22 mouse cellular contexts compared by ENCODE assay signal in the genomic region with DNA sequence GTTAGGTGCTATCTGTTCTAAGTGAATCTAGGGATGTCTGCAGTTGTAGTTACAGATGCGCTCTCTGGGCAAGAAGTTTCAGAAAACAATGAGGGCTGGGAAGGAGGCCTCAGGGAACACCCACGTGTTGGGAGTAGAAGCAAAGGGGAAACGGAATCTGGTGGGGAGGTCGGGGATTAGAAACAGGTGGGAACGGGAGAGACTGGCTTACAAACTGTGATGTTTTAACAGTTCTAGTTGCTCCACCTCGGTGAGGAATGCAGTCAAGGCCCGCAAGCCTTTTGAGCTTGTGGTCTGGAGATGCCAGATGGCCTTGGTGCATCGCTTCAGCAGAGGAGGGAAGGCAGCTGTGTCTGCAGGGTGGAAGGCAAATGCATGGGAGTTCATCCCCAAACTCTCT.
DNase-seq lines count a peak whose midpoint lies in the region; ATAC-seq lines count a peak whose summit lies in the region.
"Had no signal": no experiment of that assay in that cellular context is flagged by ENCODE, and none has a peak within 500 bp of the region (broad histone marks: within the 10 kb centered on the region; RNA-seq: fewer than 3 reads in every experiment).

No protein-coding gene starts in this region.

- no peaks in the 10 kb centered on the region for H3K9me3 ChIP-seq in limb, embryonic 11.5 days (ENCODE audit: control insufficient read depth, low read length)
- no peaks in the 10 kb centered on the region for H3K9me3 ChIP-seq in forebrain, embryonic 15.5 days
- H3K9me3 ChIP-seq: forebrain, embryonic 10.5 days; liver, embryonic 13.5 days; lung, embryonic 15.5 days; midbrain, embryonic 10.5 days; stomach, embryonic 15.5 days had no signal

- no peaks in the 10 kb centered on the region for H3K27me3 ChIP-seq in limb, embryonic 11.5 days (ENCODE audit: control insufficient read depth, insufficient read depth, low read length)
- no peaks in the 10 kb centered on the region for H3K27me3 ChIP-seq in forebrain, embryonic 15.5 days
- H3K27me3 ChIP-seq: liver, embryonic 13.5 days; lung, embryonic 15.5 days; stomach, embryonic 15.5 days had no signal

- H3K4me2 ChIP-seq in limb, embryonic 11.5 days (ENCODE audit: low read depth, severe bottlenecking): no peak overlapping the region
- H3K4me2 ChIP-seq in forebrain, embryonic 15.5 days (replicated peaks): no peak overlapping the region
- H3K4me2 ChIP-seq: liver, embryonic 13.5 days; lung, embryonic 15.5 days; stomach, embryonic 15.5 days had no signal

- H3K36me3 ChIP-seq in limb, embryonic 11.5 days (ENCODE audit: control insufficient read depth, insufficient read depth, low read length): no peaks in the 10 kb centered on the region
- no peaks in the 10 kb centered on the region for H3K36me3 ChIP-seq in forebrain, embryonic 15.5 days
- H3K36me3 ChIP-seq: forebrain, embryonic 10.5 days; liver, embryonic 13.5 days; lung, embryonic 15.5 days; midbrain, embryonic 10.5 days; stomach, embryonic 15.5 days had no signal

- H3K27ac ChIP-seq in limb, embryonic 11.5 days (replicated peaks; ENCODE audit: low read depth, low read length): no peak overlapping the region
- no peak overlapping the region for H3K27ac ChIP-seq in forebrain, embryonic 15.5 days (replicated peaks)
- H3K27ac ChIP-seq: forebrain, embryonic 10.5 days; liver, embryonic 13.5 days; lung, embryonic 15.5 days; macrophage; midbrain, embryonic 10.5 days; stomach, embryonic 15.5 days had no signal

- no peak for ATAC-seq in limb, embryonic 11.5 days (ENCODE audit: insufficient number of reproducible peaks, low FRiP score, low TSS enrichment, low read depth)
- ATAC-seq in forebrain, embryonic 15.5 days (replicated peaks): no peak
- ATAC-seq: Patski had no signal

- no peak overlapping the region for H3K4me3 ChIP-seq in limb, embryonic 11.5 days (ENCODE audit: low read depth, low read length)
- H3K4me3 ChIP-seq in forebrain, embryonic 15.5 days: no peak overlapping the region
- H3K4me3 ChIP-seq: forebrain, embryonic 10.5 days; liver, embryonic 13.5 days; lung, embryonic 15.5 days; midbrain, embryonic 10.5 days; stomach, embryonic 15.5 days had no signal

- 25% methylated on average over 8 of the region's 8 CpGs for whole genome bisulfite sequencing in limb, embryonic 11.5 days
- WGBS in forebrain, embryonic 15.5 days: 77% methylated on average over 8 of the region's 8 CpGs

- H3K4me1 ChIP-seq in limb, embryonic 11.5 days (ENCODE audit: control insufficient read depth, insufficient read depth, low read length): no peaks in the 10 kb centered on the region
- no peaks in the 10 kb centered on the region for H3K4me1 ChIP-seq in forebrain, embryonic 15.5 days
- H3K4me1 ChIP-seq: forebrain, embryonic 10.5 days; liver, embryonic 13.5 days; midbrain, embryonic 10.5 days; stomach, embryonic 15.5 days had no signal

- no peak overlapping the region for H3K9ac ChIP-seq in limb, embryonic 11.5 days (ENCODE audit: low read length)
- H3K9ac ChIP-seq in forebrain, embryonic 15.5 days (replicated peaks): no peak overlapping the region
- H3K9ac ChIP-seq: liver, embryonic 13.5 days; lung, embryonic 15.5 days; stomach, embryonic 15.5 days had no signal

- peak; percentile 2 for DNase-seq in adrenal gland, adult 2 months
- DNase-seq in adrenal gland, postnatal 25 days: no peak
- peak; percentile 29 for DNase-seq in testis, postnatal 14 days (ENCODE audit: low spot score)
- DNase-seq in testis, postnatal 10 days (ENCODE audit: low spot score): no peak
- DNase-seq in limb, embryonic 11.5 days (ENCODE audit: low spot score): peak; percentile 56
- DNase-seq in spleen, postnatal 36 days (ENCODE audit: low spot score in 2 of 2): no peak
- DNase-seq in gastrocnemius, postnatal 25 days: no peak
- DNase-seq: adrenal gland, postnatal 36 days; cerebellum, adult 2 months; cerebellum, postnatal 36 days; gastrocnemius, postnatal 14 days; kidney, adult 11 months; kidney, postnatal 14 days; liver, embryonic 13.5 days; right cerebral cortex, postnatal 25 days had no signal

Comparison
In these comparisons a context has a peak if more than half of its experiments do, and no peak if none do; other contexts are left out.
1. DNase-seq: peak in adrenal gland, adult 2 months (single experiment), testis, postnatal 14 days (single experiment) and limb, embryonic 11.5 days (single experiment); none in adrenal gland, postnatal 25 days (single experiment), testis, postnatal 10 days (single experiment), spleen, postnatal 36 days (0 of 2) and gastrocnemius, postnatal 25 days (single experiment).